Mouse (Mus musculus): ENCODE data around the gene Ush1g.

Ush1g gene

GRCm38 (mm10) chr11:115287386-115287785 is 34.5 kb downstream of the Ush1g start:
- peak; percentile 48 for DNase-seq

- peak; percentile 34 for DNase-seq
These were observed 35.4 kb downstream of the Ush1g start for GRCm38 (mm10) chr11:115286201-115286993.

DNA sequence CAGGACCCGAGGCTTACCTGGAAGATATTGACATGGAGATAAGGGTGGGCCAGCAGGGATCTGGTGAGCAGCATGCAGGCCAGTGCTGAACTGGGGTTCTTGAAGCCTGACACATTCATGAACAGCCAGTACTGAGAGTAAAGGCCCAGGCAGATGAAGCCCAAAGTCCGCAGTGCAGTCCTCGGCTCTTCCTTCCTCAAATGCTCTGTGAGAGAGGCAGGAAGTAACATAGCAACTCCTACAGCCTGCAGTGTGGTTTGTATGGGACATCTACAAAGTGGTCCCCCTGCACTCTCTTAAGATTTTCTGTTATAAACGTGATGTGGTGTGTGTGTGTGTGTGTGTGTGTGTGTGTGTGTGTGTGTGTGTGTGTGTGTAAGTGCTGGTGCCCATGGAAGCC is 36.6 kb downstream of the Ush1g start:
- DNase-seq: no peak

GRCm38 (mm10) chr11:115283891-115284620 is 37.8 kb downstream of the Ush1g start:
- no peak for DNase-seq

DNA sequence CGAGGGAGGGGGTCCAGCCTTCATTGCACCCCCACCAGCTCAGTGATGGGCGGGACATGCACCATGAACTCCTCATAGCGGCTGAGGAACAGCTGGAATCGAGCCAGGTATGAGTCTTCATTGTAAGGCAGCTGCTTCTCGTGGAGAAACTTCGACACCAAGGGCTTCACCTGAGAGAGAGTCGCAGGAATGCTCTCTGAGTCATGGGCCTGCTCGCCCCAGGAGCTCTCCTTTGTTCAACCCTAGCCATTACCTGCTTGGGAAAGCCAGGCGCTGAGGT is 38.4 kb downstream of the Ush1g start:
- no peak for DNase-seq

- no peak for DNase-seq
These were observed 38.9 kb downstream of the Ush1g start for GRCm38 (mm10) chr11:115282723-115283485.

GRCm38 (mm10) chr11:115282295-115282694 is 39.5 kb downstream of the Ush1g start:
- no peak for DNase-seq

DNA sequence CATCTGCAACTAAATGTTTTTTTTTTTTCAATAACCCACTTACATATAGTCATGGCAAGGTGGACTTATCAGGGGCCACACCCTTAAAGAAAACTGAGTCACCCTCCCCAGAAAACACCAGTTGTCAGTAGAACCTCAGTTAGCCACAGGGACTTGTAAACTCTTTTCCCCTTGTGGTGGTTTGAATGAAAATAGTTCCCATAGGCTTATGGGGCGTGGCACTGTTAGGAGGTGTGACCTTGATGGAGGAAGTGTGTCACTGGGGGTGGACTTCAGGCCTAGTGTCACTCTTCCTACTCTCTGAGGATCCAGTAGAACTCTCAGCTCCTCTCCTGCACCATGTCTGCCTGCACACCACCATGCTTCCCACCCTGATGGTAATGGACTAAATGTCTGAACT is 42.1 kb downstream of the Ush1g start:
- DNase-seq: no peak

DNA sequence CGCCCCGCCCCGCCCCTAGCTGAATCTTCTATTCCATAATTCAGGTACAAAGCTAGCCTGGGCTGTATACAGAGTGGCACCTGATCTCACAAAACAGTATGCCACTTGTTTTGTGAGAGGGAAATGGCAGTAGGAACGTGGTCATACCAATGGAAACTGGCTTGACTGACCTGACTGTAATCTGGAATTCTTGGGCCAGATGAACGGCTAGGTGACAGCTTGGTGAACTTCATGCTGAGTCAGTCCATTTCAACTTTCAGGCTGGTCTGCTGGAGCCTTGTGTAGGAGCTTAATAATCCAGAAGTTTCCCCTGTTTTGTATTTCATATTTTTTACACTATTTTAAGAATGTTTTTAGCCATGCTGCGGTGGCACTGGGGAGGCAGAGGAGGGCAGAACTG is 43.7 kb downstream of the Ush1g start:
- DNase-seq: no peak

- no peak for DNase-seq
These were observed 44.3 kb downstream of the Ush1g start for GRCm38 (mm10) chr11:115277604-115277975.

GRCm38 (mm10) chr11:115276780-115277603 is 44.8 kb downstream of the Ush1g start, which contains the start of gene Fdxr:
Gene Fdxr (minus strand): TSS chr11:115277050.
- peak; percentile 97 for DNase-seq

GRCm38 (mm10) chr11:115275954-115276353 is 45.9 kb downstream of the Ush1g start:
- peak; percentile 61 for DNase-seq

DNA sequence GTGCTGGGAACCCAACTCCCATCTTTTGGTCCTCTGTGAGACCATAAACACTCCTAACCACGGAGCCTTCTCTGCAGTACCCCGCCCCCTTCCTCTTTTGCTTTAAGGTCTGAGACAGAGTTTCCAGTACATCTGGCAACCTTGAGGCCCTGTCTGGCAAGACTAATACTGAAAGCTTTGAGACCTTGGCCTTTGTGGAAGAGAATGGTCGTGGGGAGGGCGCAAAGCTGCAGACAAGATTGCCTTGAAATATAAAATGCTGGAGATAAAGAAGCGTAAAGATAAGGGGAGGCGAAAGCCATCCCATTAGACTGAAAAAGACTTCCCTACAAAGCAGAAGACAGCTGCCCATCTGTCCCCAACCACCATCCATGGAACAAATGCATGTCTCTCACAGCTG is 46.3 kb downstream of the Ush1g start:
- DNase-seq: no peak

- no peak for DNase-seq
These were observed 47.1 kb downstream of the Ush1g start for GRCm38 (mm10) chr11:115274771-115275170.

GRCm38 (mm10) chr11:115274178-115274577 is 47.7 kb downstream of the Ush1g start:
- DNase-seq: no peak

- no peak for DNase-seq
These were observed 48.1 kb downstream of the Ush1g start for GRCm38 (mm10) chr11:115273735-115274134.

- DNase-seq: peak; percentile 52
These were observed 48.8 kb downstream of the Ush1g start for GRCm38 (mm10) chr11:115272894-115273498.

- DNase-seq: peak; percentile 69
These were observed 50.4 kb downstream of the Ush1g start for GRCm38 (mm10) chr11:115271481-115271880.

DNA sequence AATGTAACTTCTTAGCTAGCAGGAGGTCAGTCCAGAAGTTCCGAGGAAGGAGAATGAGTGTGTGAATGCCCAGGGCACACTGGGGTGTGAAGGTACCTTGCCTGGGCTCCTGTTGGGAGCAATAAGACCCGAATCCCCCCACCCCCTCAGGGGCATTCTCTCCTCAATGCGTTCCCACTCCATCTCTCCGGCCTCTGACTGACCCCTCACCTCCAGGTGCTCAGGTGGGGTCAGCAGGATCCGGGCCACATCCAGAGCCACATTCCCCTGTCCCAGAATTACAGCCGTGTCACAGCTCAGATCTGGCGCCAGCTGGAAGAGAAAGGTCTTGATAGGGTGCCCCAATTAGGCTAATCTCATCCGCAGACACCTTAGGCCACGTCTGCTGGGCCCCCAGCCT is 50.8 kb downstream of the Ush1g start:
- DNase-seq: peak; percentile 66

- peak; percentile 89 for DNase-seq
These were observed 51.5 kb downstream of the Ush1g start for GRCm38 (mm10) chr11:115270148-115270861.

DNA sequence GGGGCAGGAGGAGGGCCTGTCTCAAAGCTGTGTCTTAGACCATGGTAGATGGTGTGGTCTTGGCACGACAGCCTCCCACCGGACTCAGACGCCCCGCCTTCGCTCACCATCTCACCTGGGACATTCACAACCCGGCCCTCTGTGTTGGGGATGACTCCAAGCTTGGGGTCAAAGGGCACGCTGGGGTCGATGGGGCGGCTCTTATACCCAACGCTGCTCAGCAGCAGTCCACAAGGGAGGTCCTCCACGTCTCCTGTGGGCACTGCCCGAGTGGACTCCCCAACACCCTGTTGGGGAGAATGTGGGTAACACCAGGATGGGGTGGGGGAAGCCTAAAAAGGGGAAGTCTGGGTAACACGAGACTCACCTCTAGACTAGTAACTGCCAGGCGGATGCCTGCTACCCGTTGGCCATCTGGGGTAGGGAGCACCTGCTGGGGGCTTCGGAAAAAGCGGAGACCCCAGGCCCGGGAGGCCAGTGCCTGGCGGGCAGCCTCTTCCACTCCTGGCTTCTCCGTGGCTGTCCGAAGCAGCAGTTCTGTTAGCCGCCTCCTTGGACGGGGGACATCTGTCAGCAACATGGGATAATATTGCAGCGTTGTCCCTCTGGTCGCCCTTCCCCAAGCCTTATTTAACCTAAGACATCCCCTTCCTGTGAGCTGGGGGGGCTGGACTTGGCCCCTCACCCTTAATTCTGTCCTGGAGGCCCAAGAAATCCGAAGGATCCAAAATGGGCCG is 52.3 kb downstream of the Ush1g start:
- peak; percentile 72 for DNase-seq
